Mouse (Mus musculus): ENCODE data around the gene Kcnn1. TPM values are rescaled to one million over a fixed set of nuclear protein-coding genes. Genes with fewer than 3 reads are reported as not detected.

Kcnn1 gene
- polyA plus RNA-seq, 1 experiment: 11.9 TPM

- H3K36me3 ChIP-seq (ENCODE audit: control insufficient read depth, insufficient read depth): no peaks in the 10 kb centered on the region
- TF ChIP-seq SRF (IDR thresholded peaks at IDR 0.05; ENCODE audit: control insufficient read depth, insufficient read length, low read depth) (no peak), E2F4 (IDR thresholded peaks at IDR 0.05; ENCODE audit: insufficient read depth) (no peak), USF1 (IDR thresholded peaks at IDR 0.05; ENCODE audit: low read depth) (no peak), TCF3 (IDR thresholded peaks at IDR 0.05; ENCODE audit: insufficient read length, low read depth) (no peak), CEBPB (IDR thresholded peaks at IDR 0.05; ENCODE audit: insufficient read depth, poor library complexity, severe bottlenecking) (no peak), TCF12 (IDR thresholded peaks at IDR 0.05; ENCODE audit: insufficient read depth, poor library complexity, severe bottlenecking) (no peak), MYOG (IDR thresholded peaks at IDR 0.05; ENCODE audit: control insufficient read depth in 1 of 3, insufficient read depth in 1 of 3, insufficient read length in 2 of 3, low read depth in 2 of 3) (no peak), POLR2A (IDR thresholded peaks at IDR 0.05; ENCODE audit: insufficient read length, low read depth) (no peak), MAX (IDR thresholded peaks at IDR 0.05; ENCODE audit: low read depth) (no peak), REST (IDR thresholded peaks at IDR 0.05; ENCODE audit: insufficient read depth, insufficient read length) (no peak), MYOD1 (IDR thresholded peaks at IDR 0.05; ENCODE audit: control insufficient read depth in 1 of 3, insufficient read length in 2 of 3, low read depth in 2 of 3) (no peak), POLR2AphosphoS2 (IDR thresholded peaks at IDR 0.05; ENCODE audit: insufficient read length, low read depth) (no peak)
- H3K4me2 ChIP-seq (ENCODE audit: low read depth): peak overlapping the region; percentile 81
- H3ac ChIP-seq (ENCODE audit: control insufficient read depth, insufficient read length): no peak overlapping the region
- H3K4me3 ChIP-seq: peak overlapping the region; percentile 18
- H3K79me2 ChIP-seq (ENCODE audit: control insufficient read depth, insufficient read depth): no peaks in the 10 kb centered on the region
- H3K27me3 ChIP-seq (ENCODE audit: control insufficient read depth, insufficient read depth, insufficient read length): no peaks in the 10 kb centered on the region
Observed at GRCm38 (mm10) chr8:70856028-70856427, 7.0 kb downstream of the Kcnn1 start.

- no peak overlapping the region for H3K4me2 ChIP-seq (ENCODE audit: low read depth)
- no peak overlapping the region for H3K4me3 ChIP-seq
- no peaks in the 10 kb centered on the region for H3K36me3 ChIP-seq (ENCODE audit: control insufficient read depth, insufficient read depth)
- no peaks in the 10 kb centered on the region for H3K79me2 ChIP-seq (ENCODE audit: control insufficient read depth, insufficient read depth)
- TF ChIP-seq TCF3 (IDR thresholded peaks at IDR 0.05; ENCODE audit: insufficient read length, low read depth) (no peak), POLR2A (IDR thresholded peaks at IDR 0.05; ENCODE audit: insufficient read length, low read depth) (no peak), CEBPB (IDR thresholded peaks at IDR 0.05; ENCODE audit: insufficient read depth, poor library complexity, severe bottlenecking) (no peak), REST (IDR thresholded peaks at IDR 0.05; ENCODE audit: insufficient read depth, insufficient read length) (no peak), SRF (IDR thresholded peaks at IDR 0.05; ENCODE audit: control insufficient read depth, insufficient read length, low read depth) (no peak), E2F4 (IDR thresholded peaks at IDR 0.05; ENCODE audit: insufficient read depth) (no peak), MYOG (IDR thresholded peaks at IDR 0.05; ENCODE audit: control insufficient read depth in 1 of 3, insufficient read depth in 1 of 3, insufficient read length in 2 of 3, low read depth in 2 of 3) (no peak), MYOD1 (IDR thresholded peaks at IDR 0.05; ENCODE audit: control insufficient read depth in 1 of 3, insufficient read length in 2 of 3, low read depth in 2 of 3) (no peak), MAX (IDR thresholded peaks at IDR 0.05; ENCODE audit: low read depth) (no peak), USF1 (IDR thresholded peaks at IDR 0.05; ENCODE audit: low read depth) (no peak), POLR2AphosphoS2 (IDR thresholded peaks at IDR 0.05; ENCODE audit: insufficient read length, low read depth) (no peak), TCF12 (IDR thresholded peaks at IDR 0.05; ENCODE audit: insufficient read depth, poor library complexity, severe bottlenecking) (no peak)
- H3ac ChIP-seq (ENCODE audit: control insufficient read depth, insufficient read length): no peak overlapping the region
- H3K27me3 ChIP-seq (ENCODE audit: control insufficient read depth, insufficient read depth, insufficient read length): no peaks in the 10 kb centered on the region
Observed at GRCm38 (mm10) chr8:70853863-70854262, 9.2 kb downstream of the Kcnn1 start.

GRCm38 (mm10) chr8:70852595-70853231 is 10.3 kb downstream of the Kcnn1 start:
- Histone ChIP-seq H3K4me3 (no peak overlapping the region), H3K4me2 (ENCODE audit: low read depth) (no peak overlapping the region), H3K79me2 (ENCODE audit: control insufficient read depth, insufficient read depth) (no peaks in the 10 kb centered on the region), H3K27me3 (ENCODE audit: control insufficient read depth, insufficient read depth, insufficient read length) (no peaks in the 10 kb centered on the region), H3ac (ENCODE audit: control insufficient read depth, insufficient read length) (no peak overlapping the region), H3K36me3 (ENCODE audit: control insufficient read depth, insufficient read depth) (no peaks in the 10 kb centered on the region)
- TF ChIP-seq TCF12 (IDR thresholded peaks at IDR 0.05; ENCODE audit: insufficient read depth, poor library complexity, severe bottlenecking) (no peak), MYOD1 (IDR thresholded peaks at IDR 0.05; ENCODE audit: control insufficient read depth in 1 of 3, insufficient read length in 2 of 3, low read depth in 2 of 3) (peak in 1 of 3 experiments; percentile 10)

GRCm38 (mm10) chr8:70851837-70852236 is 11.2 kb downstream of the Kcnn1 start:
- Histone ChIP-seq H3K4me2 (ENCODE audit: low read depth) (no peak overlapping the region), H3K36me3 (ENCODE audit: control insufficient read depth, insufficient read depth) (no peaks in the 10 kb centered on the region), H3K79me2 (ENCODE audit: control insufficient read depth, insufficient read depth) (no peaks in the 10 kb centered on the region), H3ac (ENCODE audit: control insufficient read depth, insufficient read length) (no peak overlapping the region), H3K27me3 (ENCODE audit: control insufficient read depth, insufficient read depth, insufficient read length) (no peaks in the 10 kb centered on the region), H3K4me3 (no peak overlapping the region)
- TF ChIP-seq CEBPB (IDR thresholded peaks at IDR 0.05; ENCODE audit: insufficient read depth, poor library complexity, severe bottlenecking) (no peak), REST (IDR thresholded peaks at IDR 0.05; ENCODE audit: insufficient read depth, insufficient read length) (no peak), MYOD1 (IDR thresholded peaks at IDR 0.05; ENCODE audit: control insufficient read depth in 1 of 3, insufficient read length in 2 of 3, low read depth in 2 of 3) (no peak), E2F4 (IDR thresholded peaks at IDR 0.05; ENCODE audit: insufficient read depth) (no peak), SRF (IDR thresholded peaks at IDR 0.05; ENCODE audit: control insufficient read depth, insufficient read length, low read depth) (no peak), POLR2AphosphoS2 (IDR thresholded peaks at IDR 0.05; ENCODE audit: insufficient read length, low read depth) (no peak), POLR2A (IDR thresholded peaks at IDR 0.05; ENCODE audit: insufficient read length, low read depth) (no peak), TCF3 (IDR thresholded peaks at IDR 0.05; ENCODE audit: insufficient read length, low read depth) (no peak), USF1 (IDR thresholded peaks at IDR 0.05; ENCODE audit: low read depth) (no peak), TCF12 (IDR thresholded peaks at IDR 0.05; ENCODE audit: insufficient read depth, poor library complexity, severe bottlenecking) (no peak), MAX (IDR thresholded peaks at IDR 0.05; ENCODE audit: low read depth) (no peak), MYOG (IDR thresholded peaks at IDR 0.05; ENCODE audit: control insufficient read depth in 1 of 3, insufficient read depth in 1 of 3, insufficient read length in 2 of 3, low read depth in 2 of 3) (no peak)
